Mouse (Mus musculus): ENCODE measurements around the gene Sox6. TPM values are rescaled to one million over a fixed set of nuclear protein-coding genes. Genes with fewer than 3 reads are reported as not detected.

Gene Sox6
- polyA plus RNA-seq, 1 experiment, result 2.9 TPM

DNA sequence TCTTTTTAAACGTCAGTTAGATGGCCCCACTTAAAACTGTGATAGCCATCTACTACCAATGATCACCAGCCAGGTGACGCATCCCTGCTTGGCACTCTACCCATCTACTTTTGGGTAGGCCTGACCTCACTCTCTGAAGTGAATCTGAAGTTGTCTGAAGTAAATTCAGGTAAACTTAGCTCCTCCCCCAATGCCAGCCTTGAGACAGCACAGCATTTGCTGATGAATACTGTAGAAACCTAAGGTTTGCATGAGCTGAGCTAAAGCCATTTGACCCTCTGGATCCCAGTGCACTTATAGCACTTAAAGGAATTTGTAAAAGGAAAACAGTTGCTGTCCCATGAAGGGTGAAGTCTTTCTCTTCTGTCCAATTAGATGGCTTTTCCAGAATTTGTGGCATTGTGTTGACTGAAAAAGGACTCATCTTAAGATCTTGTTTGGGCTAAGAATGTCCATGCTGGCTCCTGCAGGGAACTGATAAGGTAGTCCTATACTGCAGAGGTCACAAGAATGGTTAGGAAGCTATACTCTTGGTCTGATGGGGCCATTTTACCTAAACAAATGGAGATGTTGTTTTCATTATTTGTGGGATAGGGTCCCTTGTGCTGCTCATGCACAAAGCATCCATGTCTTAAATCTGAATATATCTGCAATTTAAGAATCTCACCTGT is 50.4 kb downstream of the Sox6 start:
- H3K4me1 ChIP-seq (ENCODE audit: control insufficient read depth, insufficient read depth, low read length), result no peaks in the 10 kb centered on the region; the same call in 1 of the 2 replicates
- TF ChIP-seq POLR2A (IDR thresholded peaks at IDR 0.05; ENCODE audit: low read depth, low read length) (no peak), CTCF (IDR thresholded peaks at IDR 0.05; ENCODE audit: borderline replicate concordance, insufficient read depth, low read length) (no peak)
- H3K4me3 ChIP-seq (ENCODE audit: insufficient read depth, low read length), result no peak overlapping the region
- H3K27ac ChIP-seq (ENCODE audit: insufficient read depth, low read length), result no peak overlapping the region

DNA sequence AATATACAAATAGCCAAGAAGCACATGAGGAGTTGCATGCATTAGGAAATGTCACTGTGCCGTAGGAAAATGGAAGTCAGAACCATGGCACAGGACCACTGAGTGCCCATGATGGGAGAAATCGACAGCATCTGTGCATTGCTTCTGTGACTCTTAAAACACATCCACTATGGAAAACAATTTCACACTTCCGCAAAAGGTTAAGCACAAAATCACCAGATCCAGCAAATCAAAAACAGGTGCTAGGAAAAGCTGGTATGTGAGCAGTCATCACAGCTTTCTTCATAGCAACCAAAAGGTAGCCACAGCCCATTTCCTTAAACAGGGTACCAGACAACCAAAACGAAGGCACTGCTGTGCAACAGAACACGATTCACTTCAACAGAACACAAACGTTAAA is 52.9 kb downstream of the Sox6 start:
- no peaks in the 10 kb centered on the region; the same call in 1 of the 2 replicates for H3K4me1 ChIP-seq (ENCODE audit: control insufficient read depth, insufficient read depth, low read length)
- TF ChIP-seq CTCF (IDR thresholded peaks at IDR 0.05; ENCODE audit: borderline replicate concordance, insufficient read depth, low read length) (no peak), POLR2A (IDR thresholded peaks at IDR 0.05; ENCODE audit: low read depth, low read length) (no peak)
- no peak overlapping the region for H3K27ac ChIP-seq (ENCODE audit: insufficient read depth, low read length)
- no peak overlapping the region for H3K4me3 ChIP-seq (ENCODE audit: insufficient read depth, low read length)

DNA sequence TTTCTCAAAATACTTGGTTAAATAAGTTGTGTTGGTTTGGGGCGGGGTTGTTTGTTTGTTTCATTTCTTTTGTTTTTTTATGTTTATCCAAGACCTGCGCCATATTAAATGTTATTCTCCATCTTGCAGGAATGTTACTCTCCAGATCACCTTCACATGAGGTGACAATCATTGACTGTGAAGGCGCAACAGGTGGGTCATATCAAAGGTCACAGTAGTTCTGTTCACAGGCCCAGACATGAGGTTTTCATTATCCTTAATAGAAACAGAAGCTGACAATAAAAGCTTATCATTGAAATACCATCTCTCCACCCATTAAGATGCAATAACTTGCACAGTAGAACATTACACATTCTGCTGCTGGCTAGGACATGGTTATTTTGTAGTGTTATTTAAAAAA is 54.5 kb downstream of the Sox6 start:
- Histone ChIP-seq H3K4me1 (ENCODE audit: control insufficient read depth, insufficient read depth, low read length) (no peaks in the 10 kb centered on the region; the same call in 1 of the 2 replicates), H3K4me3 (ENCODE audit: insufficient read depth, low read length) (no peak overlapping the region), H3K27ac (ENCODE audit: insufficient read depth, low read length) (no peak overlapping the region)
- TF ChIP-seq CTCF (IDR thresholded peaks at IDR 0.05; ENCODE audit: borderline replicate concordance, insufficient read depth, low read length) (no peak), POLR2A (IDR thresholded peaks at IDR 0.05; ENCODE audit: low read depth, low read length) (no peak)

DNA sequence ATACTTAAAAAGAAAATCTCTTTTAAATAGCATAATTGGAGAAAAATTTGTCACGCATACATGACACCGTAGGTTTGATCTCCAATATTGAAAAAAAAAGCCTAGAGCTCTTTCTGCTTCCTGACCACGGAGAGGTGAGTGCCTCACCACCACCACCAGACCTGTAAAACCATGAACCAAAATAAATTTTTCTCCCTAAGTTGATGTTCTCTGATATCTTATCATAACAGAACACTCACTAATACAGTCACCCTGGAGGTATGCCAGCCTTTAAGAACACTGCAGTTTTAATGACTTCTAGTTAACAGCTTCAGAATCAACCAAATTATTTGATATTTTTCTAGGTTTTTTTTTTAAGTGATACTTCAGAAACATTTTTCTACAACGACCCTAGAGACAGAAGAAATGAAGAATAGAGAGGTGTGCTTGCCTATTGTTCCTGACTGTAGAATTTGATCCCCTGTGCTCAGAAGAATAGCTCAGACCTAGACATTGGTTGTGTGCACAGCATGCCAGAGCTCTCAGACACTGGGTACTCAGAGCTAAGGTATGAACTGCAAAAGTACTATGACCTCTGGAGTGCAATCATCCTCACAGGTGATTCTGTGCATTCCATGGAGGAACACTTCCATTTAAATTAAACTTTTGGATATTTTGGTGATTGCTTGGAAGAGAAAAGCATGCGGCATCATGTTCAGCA is 58.6 kb downstream of the Sox6 start:
- TF ChIP-seq CTCF (IDR thresholded peaks at IDR 0.05; ENCODE audit: borderline replicate concordance, insufficient read depth, low read length) (no peak), POLR2A (IDR thresholded peaks at IDR 0.05; ENCODE audit: low read depth, low read length) (no peak)
- Histone ChIP-seq H3K4me3 (ENCODE audit: insufficient read depth, low read length) (no peak overlapping the region), H3K27ac (ENCODE audit: insufficient read depth, low read length) (no peak overlapping the region), H3K4me1 (ENCODE audit: control insufficient read depth, insufficient read depth, low read length) (no peaks in the 10 kb centered on the region)

DNA sequence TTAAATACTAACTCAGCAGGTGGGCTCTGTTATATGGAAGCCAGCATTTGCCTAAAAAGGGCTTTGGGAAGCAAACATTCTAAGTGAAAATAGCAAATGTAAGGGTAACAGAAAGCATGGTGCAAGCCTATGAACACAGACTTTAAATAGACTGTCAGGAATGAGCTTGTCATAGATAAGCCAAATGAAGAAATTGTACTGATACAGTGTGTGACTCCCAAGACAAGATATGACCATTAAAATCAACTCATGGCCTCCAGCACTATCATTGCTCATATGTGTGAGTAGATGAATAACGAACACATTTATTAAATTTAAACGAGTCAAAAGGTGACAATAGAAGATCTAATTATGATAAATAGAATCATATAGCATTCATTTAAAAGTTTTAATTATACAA is 64.1 kb downstream of the Sox6 start:
- no peak for TF ChIP-seq CTCF (IDR thresholded peaks at IDR 0.05; ENCODE audit: borderline replicate concordance, insufficient read depth, low read length)
- TF ChIP-seq POLR2A (IDR thresholded peaks at IDR 0.05; ENCODE audit: low read depth, low read length), result no peak
- Histone ChIP-seq H3K27ac (ENCODE audit: insufficient read depth, low read length) (no peak overlapping the region), H3K4me1 (ENCODE audit: control insufficient read depth, insufficient read depth, low read length) (no peaks in the 10 kb centered on the region), H3K4me3 (ENCODE audit: insufficient read depth, low read length) (no peak overlapping the region)

DNA sequence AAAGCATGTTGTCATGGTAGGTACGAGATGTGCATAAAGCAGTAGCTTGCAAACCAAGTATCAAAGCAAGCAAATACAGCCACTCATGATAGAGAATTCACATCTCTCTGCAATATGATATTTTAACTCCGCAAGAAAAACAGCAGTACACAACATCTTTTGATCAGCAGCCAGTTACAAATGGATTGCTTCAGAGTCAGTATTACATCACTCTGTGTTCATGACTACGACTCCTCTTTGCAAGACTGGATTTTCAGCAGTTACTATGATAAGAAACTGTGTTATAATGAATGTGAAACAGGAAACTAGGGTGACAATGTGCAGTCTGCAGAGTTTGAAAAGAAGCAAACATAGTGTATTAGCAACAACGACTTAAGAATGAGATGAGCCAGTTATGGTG is 71.4 kb downstream of the Sox6 start:
- H3K4me1 ChIP-seq (ENCODE audit: control insufficient read depth, insufficient read depth, low read length), result no peaks in the 10 kb centered on the region
- no peak overlapping the region for H3K27ac ChIP-seq (ENCODE audit: insufficient read depth, low read length)
- TF ChIP-seq POLR2A (IDR thresholded peaks at IDR 0.05; ENCODE audit: low read depth, low read length) (no peak), CTCF (IDR thresholded peaks at IDR 0.05; ENCODE audit: borderline replicate concordance, insufficient read depth, low read length) (no peak)
- no peak overlapping the region for H3K4me3 ChIP-seq (ENCODE audit: insufficient read depth, low read length)

DNA sequence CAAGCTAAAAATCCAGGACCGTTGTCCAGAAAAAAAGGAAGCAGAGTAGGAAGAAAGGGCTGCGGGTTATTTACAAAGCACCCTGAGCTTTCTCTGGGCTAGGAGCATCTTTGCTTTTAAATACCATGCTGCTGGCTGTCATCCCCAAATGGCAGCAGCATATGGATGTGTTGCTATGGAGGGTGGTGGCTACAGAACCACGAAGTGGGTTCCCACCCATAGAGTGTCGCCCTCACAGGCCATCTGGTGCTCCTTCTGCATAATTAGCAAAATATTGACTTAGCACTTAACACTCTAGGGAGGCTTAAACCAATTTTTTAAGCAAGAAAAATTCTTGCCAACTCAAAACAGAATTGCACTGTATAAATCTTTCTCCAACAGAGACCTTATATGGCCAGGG is 72.4 kb downstream of the Sox6 start:
- TF ChIP-seq POLR2A (IDR thresholded peaks at IDR 0.05; ENCODE audit: low read depth, low read length) (no peak), CTCF (IDR thresholded peaks at IDR 0.05; ENCODE audit: borderline replicate concordance, insufficient read depth, low read length) (no peak)
- no peaks in the 10 kb centered on the region for H3K4me1 ChIP-seq (ENCODE audit: control insufficient read depth, insufficient read depth, low read length)
- H3K4me3 ChIP-seq (ENCODE audit: insufficient read depth, low read length), result no peak overlapping the region
- no peak overlapping the region for H3K27ac ChIP-seq (ENCODE audit: insufficient read depth, low read length)

DNA sequence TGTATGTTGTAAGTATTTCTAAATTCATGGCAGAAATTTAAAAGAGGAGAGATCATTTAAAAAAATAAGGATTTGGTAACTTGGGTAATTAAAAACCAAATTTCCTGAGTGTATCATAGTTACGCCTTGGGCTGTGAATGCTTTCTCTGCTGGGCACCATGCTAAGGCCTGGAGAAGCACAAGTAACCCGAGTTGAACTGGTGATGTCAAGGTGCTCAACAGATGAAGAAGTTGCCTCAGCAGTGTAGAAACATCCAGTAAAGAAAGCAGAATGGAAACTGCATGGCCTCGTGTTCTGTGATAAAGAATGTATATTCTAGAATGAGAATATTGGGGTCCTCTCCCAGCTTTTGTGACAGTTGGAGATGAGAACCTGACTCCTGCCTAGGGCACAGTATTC is 85.5 kb downstream of the Sox6 start:
- Histone ChIP-seq H3K4me3 (ENCODE audit: insufficient read depth, low read length) (no peak overlapping the region), H3K27ac (ENCODE audit: insufficient read depth, low read length) (no peak overlapping the region), H3K4me1 (ENCODE audit: control insufficient read depth, insufficient read depth, low read length) (no peaks in the 10 kb centered on the region)
- no peak for TF ChIP-seq POLR2A (IDR thresholded peaks at IDR 0.05; ENCODE audit: low read depth, low read length)

DNA sequence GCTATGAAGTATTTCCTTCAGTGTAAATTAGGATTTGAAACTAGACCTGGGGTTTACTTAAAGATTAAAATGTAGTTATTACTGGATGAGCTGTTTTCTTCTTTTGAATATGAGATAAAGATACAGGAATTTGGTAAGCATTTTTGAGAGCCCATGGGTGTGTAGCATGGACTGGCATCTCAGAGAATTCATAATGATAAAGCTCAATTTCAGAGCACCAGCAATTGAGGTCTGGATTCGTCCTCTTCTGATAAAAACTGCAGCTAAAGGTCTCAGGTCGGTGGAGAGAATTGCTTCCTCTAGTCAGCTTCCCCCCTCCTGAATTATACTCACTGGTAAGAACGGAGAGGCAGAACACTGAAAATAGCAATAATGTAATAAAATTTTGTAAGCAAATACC is 86.4 kb downstream of the Sox6 start:
- Histone ChIP-seq H3K4me3 (ENCODE audit: insufficient read depth, low read length) (no peak overlapping the region), H3K27ac (ENCODE audit: insufficient read depth, low read length) (no peak overlapping the region), H3K4me1 (ENCODE audit: control insufficient read depth, insufficient read depth, low read length) (no peaks in the 10 kb centered on the region)
- no peak for TF ChIP-seq CTCF (IDR thresholded peaks at IDR 0.05; ENCODE audit: borderline replicate concordance, insufficient read depth, low read length)
- no peak for TF ChIP-seq POLR2A (IDR thresholded peaks at IDR 0.05; ENCODE audit: low read depth, low read length)

DNA sequence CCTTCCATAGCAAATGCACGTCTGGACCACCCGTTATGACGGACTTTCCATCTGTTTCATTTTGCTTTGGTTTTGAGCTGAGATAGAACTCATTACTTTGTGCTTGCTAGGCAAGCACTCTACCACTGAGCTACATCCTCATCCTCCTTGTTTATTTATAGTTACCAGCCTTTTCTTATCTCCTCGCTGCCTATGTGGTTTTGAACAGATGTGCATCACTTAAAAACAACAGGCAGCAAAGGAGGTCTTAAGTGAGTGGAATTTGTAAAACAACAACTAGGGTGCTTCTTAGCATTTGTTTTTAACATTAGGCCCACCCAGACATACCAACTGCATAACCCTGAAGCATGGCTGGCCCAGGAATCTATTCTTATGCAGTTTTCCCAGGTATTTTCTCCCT is 86.9 kb downstream of the Sox6 start:
- TF ChIP-seq POLR2A (IDR thresholded peaks at IDR 0.05; ENCODE audit: low read depth, low read length) (no peak), CTCF (IDR thresholded peaks at IDR 0.05; ENCODE audit: borderline replicate concordance, insufficient read depth, low read length) (no peak)
- Histone ChIP-seq H3K4me3 (ENCODE audit: insufficient read depth, low read length) (no peak overlapping the region), H3K4me1 (ENCODE audit: control insufficient read depth, insufficient read depth, low read length) (no peaks in the 10 kb centered on the region), H3K27ac (ENCODE audit: insufficient read depth, low read length) (no peak overlapping the region)

Data from embryonic fibroblast, embryonic 13.5 days (primary cell).